Mouse (Mus musculus) ES-Bruce4 (cell line): ENCODE data around the gene Pde6h. TPM values are rescaled to one million over a fixed set of nuclear protein-coding genes. Genes with fewer than 3 reads are reported as not detected.

Experiments used
- H3K27ac ChIP-seq: 2 replicates; pipeline ENCODE4 v1.5.1; 2012; ENCODE audit warnings: low read length, inconsistent platforms; ENCODE audit not compliant: insufficient read depth
- H3K27me3 ChIP-seq: 2 replicates; pipeline ENCODE4 v1.6.1; 2012; ENCODE audit warnings: mild to moderate bottlenecking, low read length, inconsistent platforms; ENCODE audit not compliant: control insufficient read depth, poor library complexity, insufficient read depth, severe bottlenecking
- H3K36me3 ChIP-seq: 2 replicates; pipeline ENCODE4 v1.6.1; 2012; ENCODE audit warnings: inconsistent platforms, mild to moderate bottlenecking, low read length, moderate library complexity; ENCODE audit not compliant: control insufficient read depth, poor library complexity, insufficient read depth, severe bottlenecking
- H3K4me1 ChIP-seq: one replicate; pipeline ENCODE4 v1.8.1; 2011; ENCODE audit warnings: low read length; ENCODE audit not compliant: control insufficient read depth, insufficient read depth
- H3K4me3 ChIP-seq: 2 replicates; pipeline ENCODE4 v1.5.1; 2011; ENCODE audit warnings: low read depth, mild to moderate bottlenecking, low read length
- H3K9ac ChIP-seq: 2 replicates; pipeline ENCODE4 v1.6.1; 2012; ENCODE audit warnings: low read depth, mild to moderate bottlenecking, inconsistent platforms; ENCODE audit not compliant: poor library complexity, severe bottlenecking
- H3K9me3 ChIP-seq: replicated peaks from 2 replicates; pipeline ENCODE4 v1.6.1; 2012; ENCODE audit warnings: mild to moderate bottlenecking, low read length, inconsistent platforms; ENCODE audit not compliant: control insufficient read depth, poor library complexity, insufficient read depth, severe bottlenecking
- CTCF ChIP-seq: IDR thresholded peaks from one replicate; pipeline ENCODE4 v1.8.1; 2011; ENCODE audit warnings: low read depth, low read length
- EP300 ChIP-seq: IDR thresholded peaks from 2 replicates; pipeline ENCODE4 v1.6.1; 2011; ENCODE audit warnings: low read depth, low read length; ENCODE audit not compliant: insufficient read depth
- POLR2A ChIP-seq: IDR thresholded peaks from one replicate; pipeline ENCODE4 v1.8.1; 2011; ENCODE audit warnings: low read length; ENCODE audit not compliant: insufficient read depth
- polyA plus RNA-seq: library from polyadenylated mRNA; stranded (reverse); fragments of >200 nt; gene quantifications from 2 replicates; pipeline ENCODE4 v1.2.4, GENCODE M21; 2011; ENCODE audit warnings: low read depth; ENCODE audit not compliant: missing spikeins, insufficient read depth, insufficient read length

Pde6h gene
- polyA plus RNA-seq, 1 experiment = not detected

GRCm38 (mm10) chr6:136898222-136898621 is 25.4 kb upstream of the Pde6h start:
- no peak for TF ChIP-seq CTCF
- TF ChIP-seq POLR2A = no peak
- TF ChIP-seq EP300 = no peak
- no peak overlapping the region for H3K9ac ChIP-seq
- no peak overlapping the region for H3K27ac ChIP-seq

GRCm38 (mm10) chr6:136898954-136899353 is 24.7 kb upstream of the Pde6h start:
- Histone ChIP-seq H3K4me3 (no peak overlapping the region), H3K4me1 (no peaks in the 10 kb centered on the region), H3K36me3 (no peaks in the 10 kb centered on the region), H3K9ac (no peak overlapping the region), H3K27me3 (no peaks in the 10 kb centered on the region), H3K9me3 (no peaks in the 10 kb centered on the region), H3K27ac (no peak overlapping the region)
- TF ChIP-seq CTCF (no peak), EP300 (no peak), POLR2A (no peak)

More at GRCm38 (mm10) chr6:136898222-136898621, 25.4 kb upstream of the Pde6h start:
- Histone ChIP-seq H3K27me3 (no peaks in the 10 kb centered on the region), H3K4me1 (no peaks in the 10 kb centered on the region), H3K36me3 (no peaks in the 10 kb centered on the region), H3K9me3 (no peaks in the 10 kb centered on the region), H3K4me3 (no peak overlapping the region)

GRCm38 (mm10) chr6:136900369-136901009 is 23.1 kb upstream of the Pde6h start:
- H3K4me1 ChIP-seq = no peaks in the 10 kb centered on the region
- TF ChIP-seq EP300 = no peak
- TF ChIP-seq POLR2A = no peak
- TF ChIP-seq CTCF = no peak
- H3K27me3 ChIP-seq = no peaks in the 10 kb centered on the region
- no peaks in the 10 kb centered on the region for H3K9me3 ChIP-seq
- H3K27ac ChIP-seq = no peak overlapping the region
- no peak overlapping the region for H3K9ac ChIP-seq
- H3K36me3 ChIP-seq = no peaks in the 10 kb centered on the region
- H3K4me3 ChIP-seq = no peak overlapping the region

- H3K36me3 ChIP-seq = no peaks in the 10 kb centered on the region
- no peak overlapping the region for H3K9ac ChIP-seq
- H3K4me3 ChIP-seq = no peak overlapping the region
- TF ChIP-seq POLR2A (no peak), EP300 (no peak), CTCF (no peak)
- no peaks in the 10 kb centered on the region for H3K27me3 ChIP-seq
- H3K27ac ChIP-seq = no peak overlapping the region
- no peaks in the 10 kb centered on the region for H3K4me1 ChIP-seq
- H3K9me3 ChIP-seq = no peaks in the 10 kb centered on the region
These were observed 22.6 kb upstream of the Pde6h start for GRCm38 (mm10) chr6:136901010-136901409.

- peaks cover 5% of the 10 kb centered on the region for H3K4me1 ChIP-seq
- H3K36me3 ChIP-seq = no peaks in the 10 kb centered on the region
- no peaks in the 10 kb centered on the region for H3K9me3 ChIP-seq
- no peak for TF ChIP-seq CTCF
- TF ChIP-seq EP300 = no peak
- TF ChIP-seq POLR2A = no peak
- H3K27ac ChIP-seq = no peak overlapping the region
- no peaks in the 10 kb centered on the region for H3K27me3 ChIP-seq
- no peak overlapping the region for H3K9ac ChIP-seq
- no peak overlapping the region for H3K4me3 ChIP-seq
These were observed 21.1 kb upstream of the Pde6h start for GRCm38 (mm10) chr6:136902527-136902926.

GRCm38 (mm10) chr6:136903885-136904470 is 19.7 kb upstream of the Pde6h start:
- Histone ChIP-seq H3K4me3 (no peak overlapping the region), H3K27me3 (no peaks in the 10 kb centered on the region), H3K4me1 (peaks cover 8% of the 10 kb centered on the region), H3K9me3 (no peaks in the 10 kb centered on the region), H3K9ac (no peak overlapping the region), H3K27ac (no peak overlapping the region), H3K36me3 (no peaks in the 10 kb centered on the region)
- no peak for TF ChIP-seq EP300
- TF ChIP-seq CTCF = no peak
- TF ChIP-seq POLR2A = no peak
